Mouse (Mus musculus) intestine, postnatal 0 days (tissue): ENCODE results near the gene Zc3h12b. TPM values are rescaled to one million over a fixed set of nuclear protein-coding genes. Genes with fewer than 3 reads are reported as not detected.

Source experiments
- ATAC-seq: fragments of 200-750 bp; cut with Nextera tagmentation; 2 replicates; pipeline ENCODE4 v1.8.0; 2017; ENCODE audit warnings: mild to moderate bottlenecking, moderate TSS enrichment, moderate library complexity
- H3K27ac ChIP-seq: fragments of 300-500 bp; sonication (generic); 2 replicates; pipeline ENCODE4 v1.5.1; 2014; ENCODE audit warnings: mild to moderate bottlenecking, low read depth, low read length, moderate library complexity
- H3K27me3 ChIP-seq: fragments of 300-500 bp; sonication (generic); replicated peaks from 2 replicates; pipeline ENCODE4 v1.6.1; 2014; ENCODE audit warnings: low read length, mixed read lengths; ENCODE audit not compliant: control insufficient read depth, insufficient read depth
- H3K36me3 ChIP-seq: fragments of 300-500 bp; sonication (generic); 2 replicates; pipeline ENCODE4 v1.6.1; 2014; ENCODE audit warnings: mild to moderate bottlenecking, moderate library complexity; ENCODE audit not compliant: control insufficient read depth, insufficient read depth
- H3K4me1 ChIP-seq: fragments of 300-500 bp; sonication (generic); replicated peaks from 2 replicates; pipeline ENCODE4 v1.6.1; 2014; ENCODE audit warnings: antibody characterized with exemption, low read length, mixed read lengths; ENCODE audit not compliant: control insufficient read depth, insufficient read depth
- H3K4me2 ChIP-seq: fragments of 300-500 bp; sonication (generic); replicated peaks from 2 replicates; pipeline ENCODE4 v1.6.1; 2014; ENCODE audit warnings: low read depth, mild to moderate bottlenecking, moderate library complexity
- H3K4me3 ChIP-seq: fragments of 300-500 bp; sonication (generic); 2 replicates; pipeline ENCODE4 v1.5.1; 2014; ENCODE audit warnings: low read depth, low read length
- H3K9ac ChIP-seq: fragments of 300-500 bp; sonication (generic); 2 replicates; pipeline ENCODE4 v1.6.1; 2014; ENCODE audit warnings: mild to moderate bottlenecking, low read depth, low read length
- H3K9me3 ChIP-seq: fragments of 300-500 bp; sonication (generic); 2 replicates; pipeline ENCODE4 v1.6.1; 2016; ENCODE audit warnings: mixed run types; ENCODE audit not compliant: control insufficient read depth
- CTCF ChIP-seq: sonication (generic); IDR thresholded peaks from 2 replicates; pipeline ENCODE4 v1.5.1; 2016; ENCODE audit warnings: low read depth, mild to moderate bottlenecking, control low read depth, antibody characterized with exemption, moderate library complexity
- WGBS: fragments of 180-500 bp; shearing (Covaris S2); extraction: QIAGEN DNeasy Blood & Tissue Kit; methylation state at CpG from one replicate; pipeline ENCODE4 v1.1.7; 2014; 5-methylcytosine and 5-hydroxymethylcytosine counted together
- polyA plus RNA-seq: library from polyadenylated mRNA; unstranded; fragments of >200 nt; fragmentation: Nextera tagmentation; extraction: Ambion mirVana; gene quantifications from 2 replicates; pipeline ENCODE4 v1.2.1, GENCODE M21; 2015

Zc3h12b gene
- polyA plus RNA-seq, 1 experiment from 2014 or later = 0.74 TPM

DNA sequence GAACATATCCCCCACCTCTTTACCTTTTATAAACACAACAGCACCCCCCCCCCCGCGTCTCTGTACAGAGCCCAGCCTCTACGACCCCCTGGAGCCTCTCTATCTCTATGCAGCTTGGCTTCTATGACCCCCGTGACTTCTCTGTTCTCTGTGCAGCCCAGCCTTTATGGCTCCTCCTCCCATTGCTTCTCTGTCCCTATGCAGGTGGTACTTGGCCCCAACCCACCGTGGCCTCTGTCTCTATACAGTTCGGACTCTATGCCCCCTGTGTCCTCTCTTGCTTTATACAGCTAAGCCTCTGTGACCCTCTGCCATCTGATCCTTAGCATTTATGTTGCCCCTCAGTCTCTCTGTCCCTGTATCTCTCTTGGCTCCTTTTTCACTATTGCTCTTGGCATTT is 257.6 kb downstream of the Zc3h12b start:
- Histone ChIP-seq H3K27me3 (no peaks in the 10 kb centered on the region), H3K4me2 (peak overlapping the region; percentile 71), H3K27ac (peak overlapping the region; percentile 41; the same call in 1 of the 2 replicates), H3K36me3 (no peaks in the 10 kb centered on the region), H3K4me1 (no peaks in the 10 kb centered on the region), H3K4me3 (no peak overlapping the region), H3K9ac (no peak overlapping the region), H3K9me3 (no peaks in the 10 kb centered on the region)
- 56% methylated on average over 5 of the region's 6 CpGs for WGBS
- no peak for TF ChIP-seq CTCF
- ATAC-seq = no peak

DNA sequence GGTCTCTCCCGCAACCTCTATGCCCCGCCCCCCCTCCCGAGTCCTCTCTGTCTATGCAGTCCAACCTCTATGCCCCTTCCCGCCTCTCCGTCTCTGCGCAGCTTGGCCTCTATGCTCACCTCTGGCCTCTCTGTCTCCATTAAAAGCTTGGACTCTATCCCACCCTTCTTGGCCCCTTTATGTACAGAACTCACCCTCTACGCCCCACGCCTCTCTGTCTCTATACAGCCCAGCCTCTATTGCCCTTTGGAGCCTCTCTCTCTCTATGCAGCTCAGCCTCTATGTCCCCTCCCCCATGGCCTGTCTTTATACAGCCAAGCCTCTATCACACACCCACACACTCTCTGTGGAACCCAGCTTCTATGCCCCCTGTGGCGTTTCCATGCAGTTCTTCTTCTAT is 258.5 kb downstream of the Zc3h12b start:
- no peaks in the 10 kb centered on the region for H3K27me3 ChIP-seq
- H3K4me3 ChIP-seq = no peak overlapping the region
- 68% methylated on average over 9 of the region's 9 CpGs for WGBS
- peak; percentile 72 for ATAC-seq
- H3K4me2 ChIP-seq = no peak overlapping the region; the same call in 1 of the 2 replicates
- H3K9me3 ChIP-seq = no peaks in the 10 kb centered on the region
- H3K27ac ChIP-seq = peak overlapping the region; percentile 15; the same call in 1 of the 2 replicates
- H3K9ac ChIP-seq = no peak overlapping the region
- H3K36me3 ChIP-seq = no peaks in the 10 kb centered on the region
- 0 out of 2 replicates have a peak, but pooled peaks have one; percentile 16 for TF ChIP-seq CTCF
- H3K4me1 ChIP-seq = no peaks in the 10 kb centered on the region

Other genes starting within 250 kb of the Zc3h12b start
- gene Asb12, start 153.7 kb upstream of the Zc3h12b start, polyA plus RNA-seq = not detected in 2 replicates
- not detected in 2 replicates for gene Pfn5, start 153.6 kb upstream of the Zc3h12b start, polyA plus RNA-seq
- gene Zc4h2, start 53.2 kb upstream of the Zc3h12b start, polyA plus RNA-seq = 5.2 and 5.5 TPM in 2 replicates
- gene Las1l, start 245.3 kb downstream of the Zc3h12b start, polyA plus RNA-seq = 26.5 and 29.1 TPM in 2 replicates